Mouse (Mus musculus): ENCODE measurements around the gene Usp18.

Usp18 gene

DNA sequence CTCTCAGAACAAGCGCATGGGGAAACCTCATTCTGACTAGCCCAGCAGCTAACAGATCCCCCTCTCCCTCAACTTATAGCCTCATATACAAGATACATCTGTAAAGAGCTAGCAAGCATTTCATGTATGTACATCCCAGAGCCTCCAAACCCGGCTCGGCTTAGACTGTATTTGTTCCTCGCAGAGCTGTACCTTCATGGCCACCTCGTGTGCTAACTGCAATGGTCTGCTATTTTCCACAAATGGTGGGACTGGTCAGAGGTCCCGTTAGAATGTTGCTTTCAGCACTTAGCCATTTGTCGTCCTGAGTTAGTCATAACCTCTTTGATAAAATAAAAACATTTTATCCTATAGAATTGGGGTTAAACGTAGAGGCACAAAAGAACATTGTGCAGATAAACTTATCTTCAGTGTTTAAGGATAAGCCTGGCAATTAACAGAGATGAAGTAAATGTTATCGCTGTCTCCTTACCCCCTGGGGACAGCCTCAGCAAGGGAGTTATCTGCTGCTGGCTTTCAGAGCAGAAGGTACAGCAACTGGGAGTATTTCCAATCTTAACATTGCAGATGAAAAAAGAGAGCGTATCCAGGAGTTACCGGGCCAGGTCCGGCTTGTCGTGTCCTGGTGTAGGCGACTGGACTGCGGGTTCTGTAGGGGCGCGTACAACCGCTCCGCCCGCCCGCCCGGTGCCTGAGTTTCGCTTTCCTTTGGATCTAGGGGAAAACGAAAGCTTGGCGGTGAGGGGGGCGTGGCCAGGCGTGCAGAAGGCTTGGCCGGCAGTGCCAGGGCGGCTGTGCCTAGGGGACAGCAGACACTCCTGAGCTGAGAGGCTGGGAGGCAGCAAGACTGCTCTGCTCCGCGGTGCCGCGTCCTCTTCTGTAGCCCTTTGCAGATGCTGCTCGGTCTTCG is at the start of gene Usp18:
Gene Usp18, plus strand, starts transcription at position 780 of the 910 bp plus-strand sequence.
- peak; percentile 41 to 54 for DNase-seq (ENCODE audit: low spot score in 2 of 2)

DNA sequence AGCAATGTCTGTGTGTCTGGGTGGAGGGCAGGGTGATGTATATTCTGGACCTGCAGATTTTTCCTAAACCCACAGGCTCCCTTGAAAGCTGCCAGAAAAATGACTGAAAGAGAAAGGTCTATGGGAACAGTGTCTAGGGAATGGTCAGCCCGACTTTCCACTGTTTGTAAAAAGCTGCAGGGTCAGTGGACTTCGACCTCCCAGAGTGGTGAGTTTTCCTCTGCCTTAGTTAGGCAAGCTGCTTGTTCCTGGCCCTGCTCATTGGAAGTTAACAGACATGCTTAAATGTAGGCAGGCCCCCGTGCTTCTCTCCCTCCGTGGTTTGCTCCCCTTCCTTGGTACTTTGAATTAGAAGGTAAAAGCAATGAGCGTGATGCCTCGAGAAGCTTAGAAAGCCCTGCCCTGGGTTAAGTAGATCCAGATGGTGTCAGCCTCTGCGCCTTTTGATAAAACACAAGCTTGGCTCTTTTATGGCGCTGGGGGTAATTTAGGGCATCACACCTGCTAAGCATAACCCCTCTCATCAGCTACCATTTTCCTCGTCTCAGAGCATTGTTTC is 47.8 kb upstream of the Usp18 start:
- no peak for DNase-seq (ENCODE audit: low spot score in 2 of 2)

- no peak for DNase-seq (ENCODE audit: low spot score in 2 of 2)
Observed at GRCm38 (mm10) chr6:121200458-121200857, 45.2 kb upstream of the Usp18 start.

DNA sequence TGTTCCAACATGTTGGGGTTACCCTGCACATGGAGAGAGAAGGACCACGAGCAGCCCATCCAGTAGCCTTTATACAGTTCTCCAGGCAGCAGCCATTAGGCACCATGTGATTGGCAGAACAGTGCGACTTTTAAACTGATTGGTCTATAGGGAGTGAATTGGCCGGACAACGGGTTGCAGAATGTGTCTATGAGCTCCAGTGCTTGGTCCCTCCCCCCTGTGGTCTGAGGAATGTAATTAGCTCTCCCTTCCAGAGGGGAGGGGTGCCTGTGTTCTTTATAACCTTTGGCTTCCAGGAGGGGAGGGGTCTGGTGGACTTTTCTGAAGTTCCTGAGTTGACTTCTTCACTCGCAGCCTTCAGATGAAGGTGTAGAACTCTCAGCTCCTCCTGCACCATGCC is 43.7 kb upstream of the Usp18 start:
- no peak for DNase-seq (ENCODE audit: low spot score in 2 of 2)

DNA sequence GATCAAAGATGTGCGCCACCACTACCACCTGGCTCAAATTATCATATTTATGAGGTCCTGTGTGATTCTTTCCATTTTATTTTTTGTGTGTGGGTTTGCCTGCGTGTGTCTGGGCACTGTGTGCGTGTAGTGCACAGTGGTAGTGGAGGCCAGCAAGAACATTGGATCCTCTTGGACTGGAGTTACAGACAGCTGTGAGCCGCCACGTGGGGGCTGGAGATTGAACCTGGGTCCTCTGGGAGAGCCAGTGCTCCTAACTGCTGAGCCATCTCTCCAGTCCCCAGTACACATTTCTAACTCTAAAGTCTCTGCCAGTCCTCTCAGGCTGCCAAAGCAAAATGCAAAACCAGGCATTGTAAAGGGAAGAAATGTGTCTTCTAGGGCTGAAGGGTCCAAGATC is 39.2 kb upstream of the Usp18 start:
- DNase-seq (ENCODE audit: low spot score in 2 of 2): no peak

GRCm38 (mm10) chr6:121209584-121209983 is 36.1 kb upstream of the Usp18 start:
- no peak for DNase-seq (ENCODE audit: low spot score in 2 of 2)

- DNase-seq (ENCODE audit: low spot score in 2 of 2): peak; percentile 28 to 52
Observed at GRCm38 (mm10) chr6:121210149-121210925, 35.4 kb upstream of the Usp18 start, which contains the start of gene Tuba8. Gene Tuba8, plus strand, starts transcription at chr6:121210696.

DNA sequence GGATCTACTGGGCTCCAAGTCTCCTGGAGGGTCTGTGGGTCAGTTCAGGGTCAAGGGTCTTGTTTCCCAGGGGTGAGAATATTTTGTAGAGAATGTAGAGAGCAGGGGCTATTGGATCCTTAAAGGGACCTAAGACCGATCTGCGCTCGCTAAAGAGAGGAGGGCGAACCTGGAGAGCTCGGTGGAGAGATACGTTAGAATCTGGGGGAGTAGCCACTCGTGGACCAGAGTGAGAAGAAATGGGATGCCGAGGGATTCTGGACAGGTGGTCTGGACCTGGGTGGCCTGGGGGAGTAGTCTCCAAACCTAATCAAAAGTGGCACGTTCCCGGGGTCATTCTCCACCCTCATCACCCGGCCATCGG is 34.8 kb upstream of the Usp18 start:
- no peak for DNase-seq (ENCODE audit: low spot score in 2 of 2)

DNA sequence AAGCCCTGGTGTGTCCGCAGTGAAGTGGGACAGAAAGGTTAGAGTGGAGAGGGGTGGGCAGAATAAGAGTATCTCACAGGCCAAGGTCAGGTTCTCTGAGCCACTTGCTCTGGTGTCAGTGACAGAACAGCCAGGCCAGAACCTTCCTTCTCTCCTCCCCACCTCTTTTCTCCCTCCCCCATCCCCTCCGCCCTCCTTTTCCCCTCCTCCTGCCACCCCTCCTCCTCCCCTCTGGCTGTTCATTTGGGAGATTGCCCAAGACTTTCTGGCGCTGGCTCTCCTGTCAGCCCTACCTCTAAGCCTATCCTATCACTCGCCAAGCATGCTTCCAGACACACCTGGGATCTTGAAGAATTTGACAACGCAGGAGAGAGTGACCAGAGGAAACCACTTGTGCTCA is 34.0 kb upstream of the Usp18 start:
- no peak for DNase-seq (ENCODE audit: low spot score in 2 of 2)

DNA sequence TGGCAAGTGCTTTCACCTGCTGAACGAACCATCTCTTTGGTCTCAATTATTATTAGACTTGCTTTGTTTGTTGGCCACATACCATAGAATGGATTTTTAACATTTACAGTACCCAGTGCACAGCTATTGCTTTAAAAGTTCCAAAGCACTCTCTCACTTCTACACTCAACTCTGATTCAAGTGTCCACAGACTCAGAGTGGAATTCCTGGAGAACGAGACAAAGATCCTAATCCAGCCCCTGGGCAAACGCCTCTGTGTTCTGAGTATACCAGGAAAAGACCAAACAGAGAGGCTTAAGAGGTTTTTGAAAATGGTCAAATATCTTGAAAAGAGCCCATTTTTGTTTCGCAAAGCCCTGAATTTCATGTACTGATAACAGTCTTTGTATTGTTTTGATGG is 32.7 kb upstream of the Usp18 start:
- no peak for DNase-seq (ENCODE audit: low spot score in 2 of 2)

DNA sequence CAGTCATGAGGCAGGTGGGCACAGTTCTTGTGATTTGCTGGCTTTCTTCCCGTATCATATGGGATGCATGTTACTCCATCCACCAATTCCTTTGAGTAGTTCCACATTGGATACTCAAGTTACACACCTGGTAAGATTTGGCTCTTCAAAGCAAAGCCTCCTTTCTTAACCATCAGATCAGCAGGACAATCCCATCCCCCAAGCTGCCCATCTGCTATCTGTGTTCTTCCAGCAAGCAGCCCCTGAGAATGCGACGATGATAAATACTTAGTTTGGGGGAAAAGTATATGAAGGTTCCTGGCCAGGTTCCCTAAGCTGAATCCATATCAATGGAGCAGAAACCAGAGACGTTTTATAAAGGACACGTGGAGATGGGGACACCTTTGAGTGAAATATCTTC is 31.5 kb upstream of the Usp18 start:
- no peak for DNase-seq (ENCODE audit: low spot score in 2 of 2)

GRCm38 (mm10) chr6:121214667-121215330 is 30.9 kb upstream of the Usp18 start:
- no peak for DNase-seq (ENCODE audit: low spot score in 2 of 2)

DNA sequence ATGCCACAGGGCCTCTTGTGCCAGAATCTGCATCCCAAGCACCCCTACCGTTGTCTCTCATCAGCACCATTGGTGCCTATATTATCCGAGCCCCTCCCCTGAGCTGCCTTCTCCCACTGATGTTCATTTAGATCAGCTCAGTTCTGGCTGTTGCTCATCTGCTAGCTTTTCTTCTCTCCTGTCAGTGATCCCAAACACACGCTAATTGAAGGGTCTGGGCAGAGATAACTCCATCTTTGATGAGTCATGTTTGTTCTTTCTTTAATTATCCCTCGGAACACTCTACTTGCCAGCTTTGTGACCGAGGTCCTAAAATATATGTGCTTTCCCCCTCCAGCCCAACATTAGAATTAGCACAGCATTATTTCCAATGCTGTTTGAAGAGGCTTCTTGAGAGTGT is 30.4 kb upstream of the Usp18 start:
- DNase-seq (ENCODE audit: low spot score in 2 of 2): no peak

DNA sequence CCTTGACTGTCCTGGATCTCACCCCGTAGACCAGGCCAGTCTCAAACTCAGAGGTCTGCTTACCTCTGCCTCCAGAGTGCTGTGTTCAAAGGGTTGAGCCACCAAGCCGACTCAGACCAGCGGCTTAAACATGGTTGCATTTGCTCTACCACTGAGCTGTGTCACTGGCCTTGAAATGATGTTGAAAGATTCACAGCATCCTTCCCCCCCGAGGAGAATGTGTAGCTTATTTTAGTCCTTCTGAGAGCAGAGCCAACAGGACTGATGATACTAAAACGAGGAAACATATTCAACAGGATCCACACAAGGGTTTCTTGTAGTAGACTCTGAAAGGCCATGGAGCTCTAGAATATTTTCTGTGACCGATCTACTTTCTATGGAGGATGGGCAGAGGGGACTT is 29.8 kb upstream of the Usp18 start:
- no peak for DNase-seq (ENCODE audit: low spot score in 2 of 2)

GRCm38 (mm10) chr6:121216589-121217255 is 29.0 kb upstream of the Usp18 start:
- no peak for DNase-seq (ENCODE audit: low spot score in 2 of 2)

DNA sequence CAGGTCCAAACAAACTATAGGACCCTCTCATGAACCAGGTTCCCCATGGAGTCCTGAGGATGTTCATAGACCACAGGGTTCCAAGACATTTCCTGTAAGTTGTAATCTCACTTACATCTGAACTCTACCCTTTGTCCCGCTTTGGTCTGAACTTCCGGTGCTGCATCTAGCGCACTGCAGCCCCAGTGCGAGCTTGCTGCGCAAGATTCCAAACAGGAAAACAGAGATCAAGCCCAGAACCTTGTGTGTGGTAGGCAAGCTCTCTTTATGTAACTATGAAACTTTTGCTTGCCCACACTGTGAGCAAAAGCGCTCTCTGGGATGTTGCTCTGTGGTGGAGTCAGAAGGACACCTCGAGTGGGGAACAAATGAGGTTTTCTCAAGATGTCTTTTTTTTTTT is 27.7 kb upstream of the Usp18 start:
- no peak for DNase-seq (ENCODE audit: low spot score in 2 of 2)

- no peak for DNase-seq (ENCODE audit: low spot score in 2 of 2)
Observed at GRCm38 (mm10) chr6:121219406-121219805, 26.3 kb upstream of the Usp18 start.

GRCm38 (mm10) chr6:121220181-121220580 is 25.5 kb upstream of the Usp18 start:
- no peak for DNase-seq (ENCODE audit: low spot score in 2 of 2)

GRCm38 (mm10) chr6:121221876-121222597 is 23.7 kb upstream of the Usp18 start:
- DNase-seq (ENCODE audit: low spot score in 2 of 2): no peak

GRCm38 (mm10) chr6:121223001-121223400 is 22.7 kb upstream of the Usp18 start:
- no peak for DNase-seq (ENCODE audit: low spot score in 2 of 2)

DNA sequence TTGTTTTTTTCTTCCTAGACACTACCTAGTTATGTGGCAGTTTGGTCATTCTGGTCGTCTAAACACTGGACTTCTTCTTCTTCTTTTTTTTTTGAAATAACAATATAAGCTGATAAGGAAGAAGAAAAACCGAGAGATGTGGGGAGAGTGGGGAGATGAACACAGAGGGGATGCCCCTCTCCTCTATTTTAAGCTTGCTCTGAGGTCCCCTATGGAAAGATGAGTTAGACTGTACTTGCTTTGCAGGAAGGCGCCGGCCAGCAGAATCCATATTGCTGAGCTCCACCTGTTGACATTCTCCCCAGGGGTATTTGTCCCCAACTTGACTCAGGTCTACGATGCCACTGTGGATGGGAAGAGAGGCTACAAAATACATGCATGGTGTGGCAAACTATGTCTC is 21.6 kb upstream of the Usp18 start:
- no peak for DNase-seq (ENCODE audit: low spot score in 2 of 2)

Measured in frontal cortex, postnatal 25 days (tissue).